Mouse (Mus musculus) lung, adult 2 months (tissue): ENCODE data around the gene Atp6v0a1.
A peak's percentile ranks its signal among the peaks of the same experiment; 100 is the strongest.

Experiments used
- CTCF ChIP-seq: fragments of 200-500 bp; IDR thresholded peaks from 2 replicates; pipeline ENCODE4 v1.5.1; 2011; ENCODE audit warnings: mild to moderate bottlenecking, low read length, control low read depth; ENCODE audit not compliant: insufficient read depth
- POLR2A ChIP-seq: fragments of 200-500 bp; IDR thresholded peaks from 2 replicates; pipeline ENCODE4 v1.6.1; 2011; ENCODE audit warnings: low read depth, mild to moderate bottlenecking, control low read depth, low read length, borderline replicate concordance; ENCODE audit errors: extremely low read depth

GRCm38 (mm10) chr11:101053974-101054373 is 44.7 kb downstream of the Atp6v0a1 start:
- peak; percentile 45 for TF ChIP-seq CTCF
- no peak for TF ChIP-seq POLR2A
